Mouse (Mus musculus) brain, embryonic 14.5 days (tissue): Measurements from ENCODE around the gene Gpank1.

ENCODE experiments used
- CTCF ChIP-seq: fragments of 200-500 bp; IDR thresholded peaks from 2 replicates; pipeline ENCODE4 v1.5.1; 2012; ENCODE audit warnings: inconsistent platforms, mild to moderate bottlenecking, moderate library complexity, borderline replicate concordance; ENCODE audit not compliant: insufficient read depth, insufficient read length; ENCODE audit errors: extremely low read depth
- POLR2A ChIP-seq: fragments of 200-500 bp; IDR thresholded peaks from 2 replicates; pipeline ENCODE4 v1.6.1; 2012; ENCODE audit warnings: mild to moderate bottlenecking, inconsistent platforms, borderline replicate concordance; ENCODE audit not compliant: poor library complexity, insufficient read depth, insufficient read length, severe bottlenecking; ENCODE audit errors: extremely low read depth

DNA sequence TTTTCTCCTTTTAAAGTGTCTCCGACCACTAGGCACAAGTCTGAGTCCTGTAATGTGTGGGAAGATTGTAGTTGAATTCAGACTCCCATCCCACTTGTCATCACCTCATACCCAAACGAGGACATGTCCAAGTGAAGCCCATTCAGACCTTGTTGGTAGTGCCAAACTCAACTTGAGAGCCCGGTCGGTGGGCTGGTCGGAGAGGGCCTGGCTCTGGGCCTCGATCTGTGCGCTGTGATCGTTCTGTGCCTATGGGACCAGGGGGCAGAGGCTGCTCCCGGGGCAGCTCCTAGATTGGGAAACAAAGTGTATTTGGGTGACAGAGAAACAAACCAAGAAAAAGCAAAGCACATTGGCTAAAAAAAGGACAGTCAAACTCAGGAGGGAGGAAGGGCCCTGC, 31.8 kb downstream of the Gpank1 start:
- TF ChIP-seq CTCF: no peak
- TF ChIP-seq POLR2A: no peak
